Mouse (Mus musculus) lung, adult 2 months (tissue): ENCODE data around the gene Tbc1d20.

Source experiments
- CTCF ChIP-seq: fragments of 200-500 bp; IDR thresholded peaks from 2 replicates; pipeline ENCODE4 v1.5.1; 2011; ENCODE audit warnings: mild to moderate bottlenecking, low read length, control low read depth; ENCODE audit not compliant: insufficient read depth
- POLR2A ChIP-seq: fragments of 200-500 bp; IDR thresholded peaks from 2 replicates; pipeline ENCODE4 v1.6.1; 2011; ENCODE audit warnings: low read depth, mild to moderate bottlenecking, control low read depth, low read length, borderline replicate concordance; ENCODE audit errors: extremely low read depth

DNA sequence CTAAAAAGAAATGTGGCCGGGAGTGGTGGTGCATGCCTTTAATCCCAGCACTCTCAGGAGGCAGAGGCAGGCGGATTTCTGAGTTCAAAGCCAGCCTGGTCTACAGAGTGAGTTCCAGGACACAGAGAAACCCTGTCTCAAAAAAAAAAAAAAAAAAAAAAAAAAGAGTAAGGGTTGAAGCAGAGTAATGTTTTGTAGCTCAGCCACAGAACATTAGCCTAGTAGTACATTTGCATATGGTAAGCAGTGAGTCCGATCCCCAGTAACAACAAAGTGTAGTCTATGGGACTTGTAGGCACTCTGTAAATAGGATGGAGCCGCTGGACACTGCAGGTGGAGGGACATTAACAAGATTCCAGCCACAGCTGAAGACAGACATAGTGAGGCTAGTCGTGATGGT, 51.3 kb downstream of the Tbc1d20 start:
- TF ChIP-seq POLR2A (no peak), CTCF (no peak)
